Mouse (Mus musculus) forebrain, embryonic 10.5 days (tissue): ENCODE results near the gene Stkld1. TPM values are rescaled to one million over a fixed set of nuclear protein-coding genes. Genes with fewer than 3 reads are reported as not detected.

Experiments used
- DNase-seq: peaks from one replicate; pipeline ENCODE4 v3.0.0-alpha.2; 2017; ENCODE audit warnings: low spot score; ENCODE audit errors: extremely low spot score
- H3K27ac ChIP-seq: fragments of 300-500 bp; sonication (generic); 2 replicates; pipeline ENCODE4 v1.5.1; 2016; ENCODE audit warnings: mild to moderate bottlenecking
- H3K27me3 ChIP-seq: fragments of 300-500 bp; sonication (generic); 2 replicates; pipeline ENCODE4 v1.6.1; 2016; ENCODE audit warnings: mild to moderate bottlenecking; ENCODE audit not compliant: poor library complexity, severe bottlenecking
- H3K36me3 ChIP-seq: fragments of 300-500 bp; sonication (generic); replicated peaks from 2 replicates; pipeline ENCODE4 v1.6.1; 2016; ENCODE audit warnings: mild to moderate bottlenecking, moderate library complexity
- H3K4me1 ChIP-seq: fragments of 300-500 bp; sonication (generic); 2 replicates; pipeline ENCODE4 v1.6.1; 2016
- H3K4me3 ChIP-seq: fragments of 300-500 bp; sonication (generic); 2 replicates; pipeline ENCODE4 v1.5.1; 2016; ENCODE audit warnings: mild to moderate bottlenecking, moderate library complexity
- H3K9me3 ChIP-seq: fragments of 300-500 bp; sonication (generic); 2 replicates; pipeline ENCODE4 v1.6.1; 2016; ENCODE audit warnings: mild to moderate bottlenecking, moderate library complexity
- WGBS: fragments of 180-500 bp; shearing (Covaris S2); methylation state at CpG from one replicate; pipeline ENCODE4 v1.1.7; 2016; 5-methylcytosine and 5-hydroxymethylcytosine counted together
- polyA plus RNA-seq: library from polyadenylated mRNA; unstranded; fragments of >200 nt; fragmentation: Nextera tagmentation; extraction: Ambion mirVana; gene quantifications from 2 replicates; pipeline ENCODE4 v1.2.1, GENCODE M21; 2016

The Stkld1 gene
- polyA plus RNA-seq, 1 experiment from 2014 or later: 0.09 TPM

DNA sequence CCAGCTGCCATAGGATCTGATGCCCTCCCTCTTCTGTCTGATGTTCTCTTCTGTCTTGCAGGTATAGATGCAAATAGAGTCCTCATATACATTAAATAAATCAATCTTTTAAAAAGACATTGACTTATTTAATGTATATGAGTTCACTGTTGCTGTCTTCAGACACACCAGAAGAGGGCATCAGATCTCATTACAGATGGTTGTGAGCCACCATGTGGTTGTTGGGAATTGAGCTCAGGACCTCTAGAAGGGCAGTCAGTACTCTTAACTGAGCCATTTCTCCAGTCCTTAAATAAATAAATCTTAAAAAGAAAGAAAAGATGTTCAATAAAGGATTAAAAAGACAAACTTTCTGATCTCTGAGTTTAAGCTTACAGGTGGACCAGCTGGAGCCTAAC lies 24.5 kb upstream of the Stkld1 start:
- peak overlapping the region; percentile 91 for H3K4me3 ChIP-seq
- peaks cover 47% of the 10 kb centered on the region for H3K4me1 ChIP-seq
- no peaks in the 10 kb centered on the region for H3K27me3 ChIP-seq
- H3K36me3 ChIP-seq: peaks cover 80% of the 10 kb centered on the region
- DNase-seq: no peak
- H3K9me3 ChIP-seq: no peaks in the 10 kb centered on the region
- H3K27ac ChIP-seq: peak overlapping the region; percentile 92

DNA sequence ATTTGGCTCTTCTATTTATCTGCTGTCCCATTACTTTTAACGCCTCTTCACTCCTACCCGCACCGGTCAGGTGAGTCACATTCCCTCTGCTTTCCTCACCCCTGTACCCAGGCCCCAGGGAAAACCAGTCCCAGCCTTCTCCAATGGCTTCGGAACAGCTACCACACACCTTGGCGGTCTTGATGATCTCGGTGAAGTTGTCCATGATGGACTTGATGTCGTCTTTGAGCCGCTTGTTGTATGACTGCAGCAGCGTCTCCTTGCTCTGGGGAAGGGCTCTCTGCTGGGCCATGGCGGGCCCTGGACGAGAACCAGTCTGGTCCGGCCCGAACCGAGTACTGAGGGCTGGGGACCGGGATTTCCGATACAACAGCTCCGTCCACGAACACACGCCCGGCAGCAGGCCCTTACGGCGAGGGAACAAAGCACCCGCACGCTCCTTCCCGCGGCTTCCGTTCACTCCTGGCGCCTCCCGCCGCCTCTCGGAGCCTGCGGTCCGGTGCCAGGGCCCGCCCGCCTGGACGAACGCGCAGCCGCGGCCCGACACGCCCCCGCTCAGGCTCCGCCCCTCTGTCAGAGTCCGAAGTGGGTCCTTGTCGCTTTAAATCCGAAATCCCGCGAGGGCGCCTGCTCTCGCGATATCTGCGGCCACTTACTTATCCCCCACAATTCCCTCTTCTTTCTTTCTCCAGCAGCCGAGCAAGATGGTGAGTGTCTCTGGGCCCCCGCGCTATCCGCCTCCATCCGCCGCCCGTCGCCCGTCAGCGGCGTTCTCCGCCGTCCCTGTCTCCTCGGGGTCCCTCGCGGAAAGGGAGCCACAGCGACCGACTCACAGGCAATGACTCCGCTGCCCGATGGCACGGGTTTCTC lies 23.5 kb upstream of the Stkld1 start, which contains the start of the genes Med22 and Rpl7a:
Gene Med22, minus strand, starts transcription at position 554 of the 870 bp plus-strand sequence.
Gene Rpl7a, plus strand, starts transcription at position 641 of the 870 bp plus-strand sequence.
- Histone ChIP-seq H3K36me3 (peaks cover 76% of the 10 kb centered on the region), H3K27me3 (no peaks in the 10 kb centered on the region), H3K27ac (peak within 1 kb of the TSS; percentile 92), H3K4me3 (peak within 1 kb of the TSS; percentile 91), H3K9me3 (no peaks in the 10 kb centered on the region), H3K4me1 (peaks cover 55% of the 10 kb centered on the region)
- peak; percentile 98 for DNase-seq
- under 1% methylated on average over 74 of the region's 74 CpGs for WGBS

DNA sequence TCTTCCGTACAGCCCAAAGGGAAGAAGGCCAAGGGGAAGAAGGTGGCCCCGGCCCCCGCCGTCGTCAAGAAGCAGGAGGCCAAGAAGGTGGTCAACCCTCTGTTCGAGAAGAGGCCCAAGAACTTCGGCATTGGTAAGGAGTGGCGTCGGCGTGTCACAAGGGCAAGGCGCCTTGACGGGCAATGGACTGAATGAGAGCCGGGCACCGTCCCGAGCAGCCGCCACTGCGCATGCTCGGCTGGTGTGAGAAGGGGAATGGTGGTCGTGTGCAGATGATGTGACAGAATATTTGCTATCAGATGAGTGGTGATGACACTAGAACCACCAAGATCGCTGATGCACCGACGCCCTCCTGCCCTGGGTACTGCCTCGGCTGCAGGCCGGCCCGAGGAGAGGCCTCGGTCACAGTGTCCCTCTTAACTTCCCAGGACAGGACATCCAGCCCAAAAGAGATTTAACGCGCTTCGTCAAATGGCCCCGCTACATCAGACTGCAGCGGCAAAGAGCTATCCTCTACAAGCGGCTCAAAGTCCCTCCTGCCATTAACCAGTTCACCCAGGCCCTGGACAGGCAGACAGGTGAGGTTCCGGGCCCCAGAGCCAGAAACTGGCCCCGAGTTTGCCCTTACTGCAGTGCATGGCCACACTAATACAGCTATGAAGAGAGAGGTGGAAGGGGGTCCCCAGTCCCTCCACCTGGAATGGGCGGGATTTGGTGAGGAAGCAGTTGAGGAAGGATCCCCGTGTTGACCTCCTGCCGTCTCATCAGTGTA lies 22.7 kb upstream of the Stkld1 start:
- Histone ChIP-seq H3K27ac (peak overlapping the region; percentile 92), H3K4me1 (peaks cover 63% of the 10 kb centered on the region), H3K27me3 (no peaks in the 10 kb centered on the region), H3K4me3 (peak overlapping the region; percentile 91), H3K9me3 (no peaks in the 10 kb centered on the region), H3K36me3 (peaks cover 68% of the 10 kb centered on the region)
- under 1% methylated on average over 37 of the region's 37 CpGs for WGBS
- DNase-seq: peak; percentile 64

DNA sequence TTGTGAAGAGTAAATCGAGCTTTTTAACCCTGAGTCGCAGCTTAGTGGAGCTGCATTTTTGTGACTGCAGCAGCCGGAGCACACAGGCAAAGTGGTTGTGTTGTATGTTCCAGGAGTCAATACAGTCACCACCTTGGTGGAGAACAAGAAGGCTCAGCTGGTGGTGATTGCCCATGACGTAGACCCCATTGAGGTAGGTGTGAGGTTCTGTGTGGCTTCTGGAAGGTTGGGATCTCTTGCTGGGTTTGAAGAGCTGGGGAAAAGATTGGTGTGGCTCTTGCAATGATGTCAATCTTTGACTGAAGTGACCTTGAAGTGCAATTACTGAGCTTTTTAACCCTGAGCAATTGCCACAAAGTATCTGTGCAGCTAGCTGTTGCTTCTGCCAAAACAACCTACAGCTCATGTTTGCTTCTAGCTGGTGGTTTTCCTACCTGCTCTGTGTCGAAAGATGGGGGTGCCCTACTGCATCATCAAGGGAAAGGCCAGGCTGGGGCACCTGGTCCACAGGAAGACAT lies 21.5 kb upstream of the Stkld1 start:
- Histone ChIP-seq H3K4me1 (peaks cover 75% of the 10 kb centered on the region), H3K9me3 (no peaks in the 10 kb centered on the region), H3K36me3 (peaks cover 59% of the 10 kb centered on the region), H3K27ac (peak overlapping the region; percentile 92; the same call in 1 of the 2 replicates), H3K27me3 (no peaks in the 10 kb centered on the region), H3K4me3 (peak overlapping the region; percentile 91)
- DNase-seq: no peak
- 75% methylated on average over 5 of the region's 5 CpGs for WGBS

DNA sequence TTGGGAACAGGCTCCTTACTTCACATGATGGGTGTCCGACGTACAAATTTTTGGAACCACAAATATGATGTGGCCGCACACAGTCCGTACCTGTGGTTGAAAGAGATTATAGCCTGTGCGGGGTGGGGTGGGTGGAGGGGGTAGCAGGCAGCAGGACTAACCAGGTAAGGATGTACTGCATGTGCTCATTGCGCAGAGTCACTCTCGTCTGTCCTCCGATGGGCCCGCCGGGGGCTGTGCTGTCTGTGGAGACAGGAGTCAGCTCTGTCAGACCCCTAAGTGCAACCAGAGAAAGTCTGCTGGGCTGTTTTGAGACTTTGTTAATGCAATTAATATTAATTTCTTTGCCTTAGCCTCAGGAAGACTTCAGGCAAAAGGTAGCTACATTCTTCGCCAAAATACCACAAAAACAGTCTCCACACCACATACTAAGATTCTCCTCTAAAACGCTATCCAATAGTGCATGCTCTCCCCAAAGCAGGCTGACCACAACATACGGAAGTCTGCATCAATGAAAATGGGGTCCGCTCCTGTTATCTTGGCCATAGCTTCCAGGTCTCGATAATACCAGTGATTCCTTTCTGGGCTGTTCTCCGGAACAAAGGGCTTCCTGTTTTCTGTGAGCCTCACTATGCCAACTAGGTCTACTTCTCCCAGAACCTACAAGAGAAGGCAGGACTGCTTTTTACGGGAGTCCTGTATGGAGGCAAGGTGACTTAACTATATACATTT lies 20.3 kb upstream of the Stkld1 start:
- 84% methylated on average over 17 of the region's 17 CpGs for WGBS
- H3K27ac ChIP-seq: no peak overlapping the region
- H3K9me3 ChIP-seq: no peaks in the 10 kb centered on the region
- H3K36me3 ChIP-seq: peaks cover 59% of the 10 kb centered on the region
- H3K4me1 ChIP-seq: peaks cover 76% of the 10 kb centered on the region
- DNase-seq: no peak
- H3K27me3 ChIP-seq: no peaks in the 10 kb centered on the region
- peak overlapping the region; percentile 73; the same call in 1 of the 2 replicates for H3K4me3 ChIP-seq

DNA sequence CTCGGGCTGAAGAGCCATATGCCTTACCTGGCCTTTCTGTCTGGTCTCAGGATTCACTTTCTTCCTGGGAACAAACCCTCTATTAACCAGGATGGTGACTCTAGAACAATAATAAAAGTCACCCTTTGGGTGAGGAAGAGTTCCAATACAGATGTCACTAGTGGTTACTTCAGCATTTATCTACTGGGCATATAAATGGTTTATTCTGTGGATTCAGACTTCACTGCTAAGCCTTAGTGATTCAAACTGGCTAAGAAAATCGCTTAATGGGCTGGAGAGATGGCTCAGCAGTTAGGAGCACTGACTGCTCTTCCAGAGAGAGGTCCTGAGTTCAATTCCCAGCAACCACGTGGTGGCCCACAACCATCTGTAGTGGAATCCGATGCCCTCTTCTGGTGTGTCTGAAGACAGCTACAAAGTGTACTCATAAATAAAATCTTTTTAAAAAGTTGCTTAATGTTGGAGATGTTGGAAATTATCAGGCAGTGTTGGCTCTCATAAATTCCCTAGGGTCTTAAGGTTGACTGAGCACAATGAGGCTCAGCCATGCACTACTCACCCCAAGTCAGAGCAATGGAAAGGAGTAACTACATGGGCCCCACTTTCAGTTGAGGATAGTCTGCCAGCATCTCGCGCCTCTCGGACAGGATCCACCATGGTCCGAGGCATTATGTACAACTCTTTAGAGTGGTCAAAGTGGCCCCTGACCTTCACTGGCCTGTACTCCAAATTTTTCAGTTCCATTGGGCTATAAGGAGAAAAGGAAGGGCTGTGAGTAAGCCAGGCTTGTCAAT lies 19.5 kb upstream of the Stkld1 start:
- peak overlapping the region; percentile 73 for H3K4me3 ChIP-seq
- WGBS: 69% methylated on average over 8 of the region's 8 CpGs
- H3K9me3 ChIP-seq: no peaks in the 10 kb centered on the region
- H3K27me3 ChIP-seq: no peaks in the 10 kb centered on the region
- no peak for DNase-seq
- H3K36me3 ChIP-seq: peaks cover 62% of the 10 kb centered on the region
- H3K27ac ChIP-seq: no peak overlapping the region
- H3K4me1 ChIP-seq: peaks cover 68% of the 10 kb centered on the region

DNA sequence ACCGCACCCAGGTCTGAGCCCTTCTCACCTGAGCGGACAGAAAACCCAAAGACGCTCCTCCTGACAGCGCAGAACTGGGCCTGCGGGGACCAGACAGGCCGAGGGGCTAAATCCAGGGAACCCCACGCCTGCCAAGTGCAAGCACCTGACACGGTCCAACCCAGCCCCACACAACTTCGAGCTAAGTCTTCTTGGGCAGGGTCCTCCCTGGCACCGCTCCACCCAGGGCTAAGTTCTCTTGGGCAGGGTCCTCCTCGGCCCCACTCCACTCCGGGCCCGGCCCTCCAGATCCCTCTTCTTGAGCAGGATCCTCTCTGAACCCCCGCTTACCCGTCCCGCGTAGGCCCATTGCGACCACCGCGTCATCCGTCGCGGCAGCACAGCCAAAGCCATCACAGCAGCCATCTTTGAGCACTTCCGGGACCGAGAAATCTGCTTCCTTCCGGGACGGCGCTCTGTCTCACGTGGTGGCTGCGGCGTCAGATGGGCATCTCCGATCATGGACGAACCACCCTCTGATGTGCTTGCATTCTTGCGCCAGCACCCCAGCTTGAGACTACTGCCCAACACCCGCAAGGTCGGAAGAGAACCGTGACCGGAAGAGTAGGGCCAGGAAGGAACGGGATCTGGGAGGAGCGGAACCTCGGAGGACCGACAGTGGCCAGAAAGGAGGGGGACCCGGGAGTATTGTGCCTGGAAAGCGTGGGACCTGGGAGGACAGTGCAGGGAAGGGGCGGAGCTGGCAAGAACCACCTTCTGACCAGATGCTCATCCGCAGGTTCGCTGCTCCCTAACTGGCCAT lies 17.7 kb upstream of the Stkld1 start, which contains the start of the genes Surf2 and Surf1:
Gene Surf2, plus strand, starts transcription at position 441 of the 802 bp plus-strand sequence.
Gene Surf1, minus strand, starts transcription at position 604 of the 802 bp plus-strand sequence.
- 2% methylated on average over 47 of the region's 47 CpGs for WGBS
- no peaks in the 10 kb centered on the region for H3K27me3 ChIP-seq
- peaks cover 78% of the 10 kb centered on the region for H3K36me3 ChIP-seq
- no peaks in the 10 kb centered on the region for H3K9me3 ChIP-seq
- peak within 1 kb of the TSS; percentile 73 for H3K4me3 ChIP-seq
- H3K27ac ChIP-seq: peak within 1 kb of the TSS; percentile 86
- peak; percentile 84 for DNase-seq
- peaks cover 61% of the 10 kb centered on the region for H3K4me1 ChIP-seq

DNA sequence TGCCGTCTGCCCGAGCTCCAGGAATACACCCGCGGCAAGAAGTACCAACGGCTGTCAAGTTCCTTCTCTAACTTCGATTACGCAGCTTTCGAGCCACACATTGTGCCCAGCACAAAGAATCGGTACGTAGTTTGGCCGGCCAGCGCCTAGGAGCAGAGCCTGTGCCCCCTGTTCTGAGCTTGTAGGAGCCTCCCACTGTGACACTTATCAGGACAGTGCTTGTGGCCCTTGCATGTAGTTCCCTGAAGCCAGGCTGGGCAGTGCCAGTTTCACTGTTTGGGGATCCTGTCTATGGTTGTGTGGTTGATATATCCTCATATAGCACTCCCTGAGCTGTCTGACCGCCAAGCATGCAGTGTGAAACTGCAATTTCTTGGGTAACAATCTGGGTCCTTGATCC lies 17.1 kb upstream of the Stkld1 start:
- DNase-seq: no peak
- Histone ChIP-seq H3K36me3 (peaks cover 78% of the 10 kb centered on the region), H3K4me3 (peak overlapping the region; percentile 73), H3K27ac (peak overlapping the region; percentile 86), H3K9me3 (no peaks in the 10 kb centered on the region), H3K27me3 (no peaks in the 10 kb centered on the region), H3K4me1 (peaks cover 58% of the 10 kb centered on the region)
- WGBS: 4% methylated on average over 13 of the region's 13 CpGs

DNA sequence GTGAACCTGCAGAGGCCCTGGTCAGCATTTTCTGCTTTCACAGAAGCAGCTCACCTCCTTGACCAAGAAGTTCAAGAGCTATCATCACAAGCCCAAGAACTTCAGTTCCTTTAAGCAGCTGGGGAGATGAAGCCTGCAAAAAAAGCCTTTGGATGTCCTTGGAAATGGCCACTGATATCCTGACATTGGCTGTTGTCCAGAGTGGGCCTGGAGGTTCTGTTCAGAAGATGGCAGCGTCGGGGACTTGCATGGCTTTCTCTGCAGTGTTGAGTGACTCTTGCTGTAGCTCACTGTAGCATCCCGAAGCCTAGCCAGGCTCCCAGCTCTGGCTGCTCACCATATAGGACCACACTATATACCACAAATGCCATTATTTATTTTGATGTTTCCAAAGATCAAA lies 14.2 kb upstream of the Stkld1 start:
- H3K36me3 ChIP-seq: peaks cover 78% of the 10 kb centered on the region
- no peaks in the 10 kb centered on the region for H3K9me3 ChIP-seq
- peaks cover 36% of the 10 kb centered on the region for H3K4me1 ChIP-seq
- H3K27ac ChIP-seq: no peak overlapping the region
- no peak for DNase-seq
- WGBS: 93% methylated on average over 3 of the region's 3 CpGs
- no peak overlapping the region for H3K4me3 ChIP-seq
- no peaks in the 10 kb centered on the region for H3K27me3 ChIP-seq

DNA sequence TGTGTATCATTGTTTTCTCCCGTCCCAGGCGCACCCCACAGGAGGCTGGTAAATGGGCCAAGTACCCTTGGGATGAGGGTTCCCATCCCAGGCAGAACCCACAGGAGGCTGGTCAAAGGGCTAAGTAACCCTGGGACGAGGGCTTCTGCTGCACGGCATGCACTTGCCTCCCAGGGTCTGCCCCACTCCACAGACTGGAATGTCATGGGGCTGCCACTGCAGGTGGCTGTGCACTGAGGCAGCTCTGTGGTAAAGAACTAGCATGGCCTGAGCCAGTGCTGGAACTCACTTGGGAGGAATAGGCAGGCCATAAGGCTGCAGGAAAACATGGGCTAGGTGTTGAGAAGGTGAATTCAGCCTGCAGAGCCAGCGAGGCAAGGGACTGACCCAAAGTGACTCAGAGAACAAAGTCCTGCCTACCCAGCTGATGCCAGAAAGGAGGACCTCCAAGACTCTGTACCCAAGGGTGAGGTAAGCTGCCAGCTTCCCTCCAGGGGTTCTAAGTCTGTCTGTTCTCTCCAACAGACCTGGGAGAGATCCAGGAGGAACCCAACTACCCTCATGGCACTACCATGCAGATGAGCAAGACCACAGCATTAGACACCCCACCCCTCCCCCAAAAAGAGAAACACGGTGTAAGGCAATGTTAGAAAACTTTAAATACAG lies 13.5 kb upstream of the Stkld1 start:
- Histone ChIP-seq H3K36me3 (peaks cover 83% of the 10 kb centered on the region), H3K9me3 (no peaks in the 10 kb centered on the region), H3K27ac (no peak overlapping the region), H3K27me3 (no peaks in the 10 kb centered on the region), H3K4me3 (no peak overlapping the region), H3K4me1 (peaks cover 29% of the 10 kb centered on the region)
- DNase-seq: no peak
- WGBS: 88% methylated on average over 6 of the region's 6 CpGs
